Mouse (Mus musculus) lung, embryonic 14.5 days (tissue): ENCODE measurements around the gene Gm2163. TPM values are rescaled to one million over a fixed set of nuclear protein-coding genes. Genes with fewer than 3 reads are reported as not detected.
"Not testable (repeated sequence)": the region's sequence is repeated elsewhere in the genome, so short reads cannot be mapped to it uniquely, and the experiment has no call there.

Source experiments
- ATAC-seq: fragments of 200-750 bp; cut with Nextera tagmentation; 2 replicates; pipeline ENCODE4 v1.8.0; 2017; ENCODE audit warnings: mild to moderate bottlenecking, moderate TSS enrichment, moderate library complexity; ENCODE audit not compliant: insufficient read depth
- DNase-seq: peaks from one replicate; pipeline ENCODE4 v3.0.0-alpha.2; 2015
- H3K27ac ChIP-seq: fragments of 300-500 bp; sonication (generic); 2 replicates; pipeline ENCODE4 v1.5.1; 2014; ENCODE audit warnings: low read depth, mild to moderate bottlenecking, moderate library complexity
- H3K27me3 ChIP-seq: fragments of 300-500 bp; sonication (generic); 2 replicates; pipeline ENCODE4 v1.6.1; 2014; ENCODE audit warnings: low read length, control low read depth; ENCODE audit not compliant: insufficient read depth
- H3K36me3 ChIP-seq: fragments of 300-500 bp; sonication (generic); 2 replicates; pipeline ENCODE4 v1.6.1; 2014; ENCODE audit warnings: control low read depth; ENCODE audit not compliant: insufficient read depth
- H3K4me1 ChIP-seq: fragments of 300-500 bp; sonication (generic); 2 replicates; pipeline ENCODE4 v1.6.1; 2014; ENCODE audit warnings: antibody characterized with exemption, control low read depth; ENCODE audit not compliant: insufficient read depth
- H3K4me2 ChIP-seq: fragments of 300-500 bp; sonication (generic); 2 replicates; pipeline ENCODE4 v1.6.1; 2014; ENCODE audit warnings: mild to moderate bottlenecking
- H3K4me3 ChIP-seq: fragments of 300-500 bp; sonication (generic); 2 replicates; pipeline ENCODE4 v1.5.1; 2014; ENCODE audit warnings: low read depth, low read length
- H3K9ac ChIP-seq: fragments of 300-500 bp; sonication (generic); 2 replicates; pipeline ENCODE4 v1.6.1; 2014
- H3K9me3 ChIP-seq: fragments of 300-500 bp; sonication (generic); 2 replicates; pipeline ENCODE4 v1.6.1; 2016; ENCODE audit warnings: low read depth, low read length, control low read depth
- WGBS: fragments of 180-500 bp; shearing (Covaris S2); extraction: QIAGEN DNeasy Blood & Tissue Kit; methylation state at CpG from one replicate; pipeline ENCODE4 v1.1.7; 2014; 5-methylcytosine and 5-hydroxymethylcytosine counted together
- polyA plus RNA-seq: library from polyadenylated mRNA; unstranded; fragments of >200 nt; fragmentation: Nextera tagmentation; extraction: Ambion mirVana; gene quantifications from 2 replicates; pipeline ENCODE4 v1.2.1, GENCODE M21; 2014

Gm2163 gene
- polyA plus RNA-seq, result not detected in 2 replicates

DNA sequence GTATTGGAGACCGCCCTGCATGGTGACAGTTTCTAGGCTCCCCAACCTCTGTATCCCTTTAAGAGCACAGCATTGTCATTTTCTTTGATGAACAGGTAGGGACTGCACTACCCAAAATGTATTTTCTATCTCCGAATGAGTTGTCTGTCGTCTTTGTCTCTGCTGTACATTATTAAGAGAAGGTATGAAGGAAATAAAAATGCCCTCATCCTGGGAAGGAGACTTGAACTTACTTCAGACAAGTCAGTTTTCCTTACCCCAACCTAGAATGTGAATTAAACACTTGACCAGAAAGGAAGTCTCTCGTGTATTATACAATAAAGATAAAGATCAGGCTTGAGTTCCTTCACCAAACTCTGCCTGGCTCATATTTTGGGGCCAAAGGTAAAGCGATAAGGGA lies at the start of gene Gm2163:
Gene Gm2163, plus strand, starts transcription at position 301 of the 400 bp plus-strand sequence.
- not testable (repeated sequence) for H3K4me1 ChIP-seq, H3K9ac ChIP-seq, H3K27me3 ChIP-seq, H3K4me3 ChIP-seq, H3K36me3 ChIP-seq, ATAC-seq, H3K9me3 ChIP-seq, H3K27ac ChIP-seq, H3K4me2 ChIP-seq, DNase-seq
- WGBS, result no CpG with 5 or more reads among the region's 5 CpGs

DNA sequence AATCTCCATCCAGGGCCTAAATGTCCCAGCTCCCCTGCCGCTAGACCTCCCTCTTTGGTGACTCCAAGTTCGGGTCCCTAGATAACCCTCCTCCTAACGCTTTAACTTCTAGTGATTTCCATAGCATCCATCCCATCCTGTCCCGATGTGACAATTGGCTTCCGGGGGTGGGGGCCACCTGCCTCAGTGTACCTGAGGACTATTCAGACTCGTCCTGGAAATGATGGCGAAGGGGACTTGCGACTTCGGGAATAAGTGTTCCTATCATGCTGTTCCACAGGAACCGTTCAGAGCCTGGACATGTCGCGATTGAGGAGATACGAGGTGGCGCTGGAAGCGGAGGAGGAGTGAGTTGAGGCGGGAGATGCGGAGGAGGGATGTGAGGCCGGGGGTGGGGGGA lies 27.5 kb upstream of the Gm2163 start, which contains the start of gene Gm21586:
Gene Gm21586, plus strand, starts transcription at position 301 of the 400 bp plus-strand sequence.
- not testable (repeated sequence) for H3K4me1 ChIP-seq, H3K27me3 ChIP-seq, H3K9ac ChIP-seq, ATAC-seq, H3K27ac ChIP-seq, DNase-seq, H3K9me3 ChIP-seq, H3K4me3 ChIP-seq, H3K4me2 ChIP-seq, H3K36me3 ChIP-seq
- no CpG with 5 or more reads among the region's 18 CpGs for WGBS

- not testable (repeated sequence) for H3K36me3 ChIP-seq, H3K9me3 ChIP-seq, H3K4me3 ChIP-seq, DNase-seq, H3K4me2 ChIP-seq, H3K27ac ChIP-seq, H3K9ac ChIP-seq, H3K27me3 ChIP-seq, ATAC-seq, H3K4me1 ChIP-seq
- WGBS, result no CpG with 5 or more reads among the region's 1 CpGs
Observed at GRCm38 (mm10) chr4:42528075-42528474, 61.5 kb downstream of the Gm2163 start, which contains the start of gene Fam205a2. Gene Fam205a2, minus strand, starts transcription at chr4:42528175.

DNA sequence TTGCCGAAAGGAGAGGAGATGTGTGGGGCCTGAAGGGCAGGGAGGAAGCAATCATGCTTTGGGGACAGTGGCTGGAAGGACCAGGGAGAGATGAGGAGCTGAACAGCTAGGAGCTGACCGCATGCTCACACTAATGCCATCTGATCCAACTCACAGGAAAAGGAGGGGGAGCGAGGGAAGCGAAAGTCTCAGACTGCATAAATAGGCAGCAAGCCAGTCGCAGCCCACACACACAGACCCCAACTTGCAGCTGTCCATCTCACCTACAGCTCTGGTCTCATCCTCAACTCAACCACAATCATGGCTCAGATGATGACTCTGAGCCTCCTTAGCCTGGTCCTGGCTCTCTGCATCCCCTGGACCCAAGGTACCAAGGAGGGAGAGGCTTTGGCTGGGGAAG lies 145.3 kb downstream of the Gm2163 start, which contains the start of gene Gm10591:
Gene Gm10591, plus strand, starts transcription at position 301 of the 400 bp plus-strand sequence.
- not testable (repeated sequence) for H3K27me3 ChIP-seq, DNase-seq, ATAC-seq, H3K9ac ChIP-seq, H3K36me3 ChIP-seq, H3K9me3 ChIP-seq, H3K4me2 ChIP-seq, H3K4me1 ChIP-seq, H3K27ac ChIP-seq, H3K4me3 ChIP-seq
- no CpG with 5 or more reads among the region's 5 CpGs for WGBS

GRCm38 (mm10) chr4:42629419-42629818 lies 162.9 kb downstream of the Gm2163 start, which contains the start of gene Gm2564:
Gene Gm2564, plus strand, starts transcription at chr4:42629719.
- not testable (repeated sequence) for H3K4me1 ChIP-seq, H3K27me3 ChIP-seq, ATAC-seq, DNase-seq, H3K4me2 ChIP-seq, H3K9me3 ChIP-seq, H3K9ac ChIP-seq, H3K36me3 ChIP-seq, H3K27ac ChIP-seq, H3K4me3 ChIP-seq
- no CpG with 5 or more reads among the region's 8 CpGs for WGBS

Other genes starting within 250 kb of the Gm2163 start
- gene Gm10600, start 226.1 kb upstream of the Gm2163 start, polyA plus RNA-seq, result not detected in 2 replicates
- 0.61 and 2.1 TPM in 2 replicates for gene Ccl21b, start 211.0 kb upstream of the Gm2163 start, polyA plus RNA-seq
- gene Gm21953, start 172.5 kb upstream of the Gm2163 start, polyA plus RNA-seq, result not detected in 2 replicates
- 0.16 TPM in 1 of 2 replicates, not detected in the other for gene Fam205a3, start 148.4 kb upstream of the Gm2163 start, polyA plus RNA-seq
- gene Gm21586, start 27.4 kb upstream of the Gm2163 start, polyA plus RNA-seq, result not detected in 2 replicates
- 0.16 TPM in 1 of 2 replicates, not detected in the other for gene Fam205a2, start 61.4 kb downstream of the Gm2163 start, polyA plus RNA-seq
- gene Gm10591, start 145.4 kb downstream of the Gm2163 start, polyA plus RNA-seq, result 0.61 and 2.1 TPM in 2 replicates
- gene Gm2564, start 163.0 kb downstream of the Gm2163 start, polyA plus RNA-seq, result not detected in 2 replicates
- not detected in 2 replicates for gene Ccl27b, start 188.5 kb downstream of the Gm2163 start, polyA plus RNA-seq
- not detected in 2 replicates for gene Il11ra2, start 195.1 kb downstream of the Gm2163 start, polyA plus RNA-seq